Mouse (Mus musculus) kidney, adult 2 months (tissue): ENCODE results near the gene Crlf1. TPM values are rescaled to one million over a fixed set of nuclear protein-coding genes. Genes with fewer than 3 reads are reported as not detected.

Source experiments
- DNase-seq: peaks from one replicate; pipeline ENCODE4 v3.0.0; 2021
- H3K27ac ChIP-seq: fragments of 200-500 bp; 2 replicates; pipeline ENCODE4 v1.5.1; 2012; ENCODE audit warnings: low read depth, low read length, control low read depth, inconsistent platforms; ENCODE audit not compliant: insufficient read depth
- H3K27me3 ChIP-seq: fragments of 200-500 bp; replicated peaks from 2 replicates; pipeline ENCODE4 v1.6.1; 2012; ENCODE audit warnings: mild to moderate bottlenecking, moderate library complexity, low read length, inconsistent platforms; ENCODE audit not compliant: control insufficient read depth, insufficient read depth
- H3K36me3 ChIP-seq: fragments of 200-500 bp; 2 replicates; pipeline ENCODE4 v1.6.1; 2012; ENCODE audit warnings: mild to moderate bottlenecking, moderate library complexity, low read length, inconsistent platforms; ENCODE audit not compliant: control insufficient read depth, insufficient read depth
- H3K4me1 ChIP-seq: fragments of 200-500 bp; 2 replicates; pipeline ENCODE4 v1.6.1; 2011; ENCODE audit warnings: low read length; ENCODE audit not compliant: control insufficient read depth, insufficient read depth
- H3K4me3 ChIP-seq: fragments of 200-500 bp; 2 replicates; pipeline ENCODE4 v1.5.1; 2011; ENCODE audit warnings: mild to moderate bottlenecking, low read depth, low read length, control low read depth; ENCODE audit not compliant: insufficient read depth
- CTCF ChIP-seq: fragments of 200-500 bp; conservative IDR thresholded peaks from 2 replicates; pipeline ENCODE4 v1.5.1; 2011; ENCODE audit warnings: low read depth, mild to moderate bottlenecking, control low read depth, low read length, moderate library complexity, mixed read lengths; ENCODE audit not compliant: insufficient read depth, insufficient read length
- POLR2A ChIP-seq: fragments of 200-500 bp; IDR thresholded peaks from one replicate; pipeline ENCODE4 v1.6.1; 2011; ENCODE audit warnings: low read depth, low read length, control low read depth
- WGBS: fragments of 180-500 bp; shearing (Covaris S2); methylation state at CpG from one replicate; pipeline ENCODE4 v1.1.7; 2018; 5-methylcytosine and 5-hydroxymethylcytosine counted together
- polyA plus RNA-seq: library from polyadenylated mRNA; depleted of rRNA; stranded (reverse); fragments of >200 nt; gene quantifications from 2 replicates; pipeline ENCODE4 v1.2.3, GENCODE M21; 2012

Gene Crlf1
- polyA plus RNA-seq, 1 experiment, result 2.6 TPM

- Histone ChIP-seq H3K36me3 (no peaks in the 10 kb centered on the region), H3K27ac (no peak overlapping the region), H3K4me1 (no peaks in the 10 kb centered on the region; the same call in 1 of the 2 replicates), H3K27me3 (no peaks in the 10 kb centered on the region), H3K4me3 (no peak overlapping the region)
- 64% methylated on average over 2 of the region's 2 CpGs for WGBS
- no peak for TF ChIP-seq CTCF
- no peak for DNase-seq
Measured at GRCm38 (mm10) chr8:70519606-70520005, 26.6 kb downstream of the Crlf1 start.

- DNase-seq, result peak; percentile 98
- TF ChIP-seq CTCF (peak; percentile 59), POLR2A (peak; percentile 44)
- under 1% methylated on average over 51 of the region's 51 CpGs for WGBS
- H3K36me3 ChIP-seq, result no peaks in the 10 kb centered on the region
- H3K27me3 ChIP-seq, result no peaks in the 10 kb centered on the region
- peaks cover 4% of the 10 kb centered on the region; the same call in 1 of the 2 replicates for H3K4me1 ChIP-seq
- peak overlapping the region; percentile 77 for H3K27ac ChIP-seq
- peak overlapping the region; percentile 69 for H3K4me3 ChIP-seq
Measured at GRCm38 (mm10) chr8:70522592-70523403, 29.8 kb downstream of the Crlf1 start.

- peak overlapping the region; percentile 62; the same call in 1 of the 2 replicates for H3K27ac ChIP-seq
- no peaks in the 10 kb centered on the region for H3K27me3 ChIP-seq
- under 1% methylated on average over 8 of the region's 8 CpGs for WGBS
- DNase-seq, result no peak
- peaks cover 13% of the 10 kb centered on the region; the same call in 1 of the 2 replicates for H3K4me1 ChIP-seq
- no peaks in the 10 kb centered on the region for H3K36me3 ChIP-seq
- TF ChIP-seq CTCF (no peak), POLR2A (no peak)
- H3K4me3 ChIP-seq, result peak overlapping the region; percentile 79
Measured at GRCm38 (mm10) chr8:70527111-70527511, 34.2 kb downstream of the Crlf1 start.

GRCm38 (mm10) chr8:70527512-70528181 lies 34.7 kb downstream of the Crlf1 start, which contains the start of the genes Fkbp8 and Kxd1:
Gene Fkbp8, plus strand, starts transcription at chr8:70527724.
Gene Kxd1, minus strand, starts transcription at chr8:70527956.
- Histone ChIP-seq H3K27ac (peak within 1 kb of the TSS; percentile 62; the same call in 1 of the 2 replicates), H3K36me3 (no peaks in the 10 kb centered on the region), H3K4me3 (peak within 1 kb of the TSS; percentile 79), H3K4me1 (peaks cover 13% of the 10 kb centered on the region; the same call in 1 of the 2 replicates), H3K27me3 (no peaks in the 10 kb centered on the region)
- peak; percentile 99 for DNase-seq
- TF ChIP-seq CTCF (no peak), POLR2A (no peak)
- under 1% methylated on average over 61 of the region's 61 CpGs for WGBS

GRCm38 (mm10) chr8:70528182-70528797 lies 35.3 kb downstream of the Crlf1 start:
- DNase-seq, result no peak
- peak overlapping the region; percentile 27; the same call in 1 of the 2 replicates for H3K27ac ChIP-seq
- H3K4me3 ChIP-seq, result peak overlapping the region; percentile 79
- no peaks in the 10 kb centered on the region for H3K27me3 ChIP-seq
- H3K36me3 ChIP-seq, result no peaks in the 10 kb centered on the region
- TF ChIP-seq CTCF (no peak), POLR2A (no peak)
- peaks cover 13% of the 10 kb centered on the region; the same call in 1 of the 2 replicates for H3K4me1 ChIP-seq
- 13% methylated on average over 13 of the region's 13 CpGs for WGBS

GRCm38 (mm10) chr8:70529299-70529698 lies 36.3 kb downstream of the Crlf1 start:
- WGBS, result 64% methylated on average over 5 of the region's 5 CpGs
- Histone ChIP-seq H3K27ac (no peak overlapping the region), H3K27me3 (no peaks in the 10 kb centered on the region), H3K4me3 (no peak overlapping the region), H3K4me1 (peaks cover 13% of the 10 kb centered on the region; the same call in 1 of the 2 replicates), H3K36me3 (no peaks in the 10 kb centered on the region)
- TF ChIP-seq POLR2A (no peak), CTCF (no peak)
- DNase-seq, result no peak
